Mouse (Mus musculus) heart, postnatal 4 days (tissue): ENCODE data around the gene Vmn2r116. TPM values are rescaled to one million over a fixed set of nuclear protein-coding genes. Genes with fewer than 3 reads are reported as not detected.
"Not testable (repeated sequence)": the region's sequence is repeated elsewhere in the genome, so short reads cannot be mapped to it uniquely, and the experiment has no call there.

Experiments
- DNase-seq: peaks from one replicate; pipeline ENCODE4 v3.0.0; 2021
- total RNA-seq, 2 experiments: library from RNA; stranded (reverse); gene quantifications; 2 replicates each; pipeline ENCODE4 v1.2.3; 2021

Gene Vmn2r116
- not detected for total RNA-seq

GRCm38 (mm10) chr17:23384304-23384703 lies at the start of gene Vmn2r116:
Gene Vmn2r116 (plus strand): TSS chr17:23384604.
- DNase-seq: not testable (repeated sequence)

GRCm38 (mm10) chr17:23343441-23343840 lies 41.0 kb upstream of the Vmn2r116 start, which contains the start of gene Vmn2r115:
Gene Vmn2r115 (plus strand): TSS chr17:23343741.
- DNase-seq: not testable (repeated sequence)

GRCm38 (mm10) chr17:23351644-23352043 lies 32.8 kb upstream of the Vmn2r116 start:
- DNase-seq: no peak

- DNase-seq: no peak
These were observed 48.8 kb downstream of the Vmn2r116 start for GRCm38 (mm10) chr17:23433150-23433679.

Other genes with a start within 250 kb of the Vmn2r116 start
- gene Zfp40, start 191.4 kb upstream of the Vmn2r116 start, total RNA-seq: 1 to 10 TPM; 7.3 to 8.2 TPM
- not detected for gene Vmn2r114, start 72.1 kb upstream of the Vmn2r116 start, total RNA-seq
- not detected for gene Vmn2r115, start 40.9 kb upstream of the Vmn2r116 start, total RNA-seq
- not detected for gene Vmn2r117, start 95.1 kb downstream of the Vmn2r116 start, total RNA-seq
- 1 to 10 TPM; 5.8 to 6.3 TPM for gene Zfp213, start 179.6 kb downstream of the Vmn2r116 start, total RNA-seq
- gene Zfp13, start 214.9 kb downstream of the Vmn2r116 start, total RNA-seq: 10 to 100 TPM in 1 of 2 experiments, 1 to 10 TPM in 1; 9.3 to 10.3 TPM
- not detected for gene Zscan10, start 216.3 kb downstream of the Vmn2r116 start, total RNA-seq